Mouse (Mus musculus) kidney, postnatal 10 days (tissue): ENCODE measurements around the gene Hyal1.
A peak's percentile ranks its signal among the peaks of the same experiment; 100 is the strongest.
"Not testable (repeated sequence)": the region's sequence is repeated elsewhere in the genome, so short reads cannot be mapped to it uniquely, and the experiment has no call there.

ENCODE experiments used
- DNase-seq: peaks from one replicate; pipeline ENCODE4 v3.0.0; 2021; ENCODE audit warnings: mixed read lengths

Hyal1 gene

GRCm38 (mm10) chr9:107573774-107574173 is 3.0 kb upstream of the Hyal1 start:
- DNase-seq: not testable (repeated sequence)

- DNase-seq: peak; percentile 25
Measured at GRCm38 (mm10) chr9:107575579-107576356, 959 bp upstream of the Hyal1 start.

- DNase-seq: peak; percentile 36
Measured at GRCm38 (mm10) chr9:107577871-107578270, 1.1 kb downstream of the Hyal1 start.

GRCm38 (mm10) chr9:107578587-107578986 is 1.9 kb downstream of the Hyal1 start, which contains the start of gene Naa80:
Naa80 (plus strand) TSS chr9:107578887.
- DNase-seq: no peak

- DNase-seq: no peak
Measured at GRCm38 (mm10) chr9:107579023-107579900, 2.5 kb downstream of the Hyal1 start.

- DNase-seq: peak; percentile 94
Measured at GRCm38 (mm10) chr9:107580501-107581317, 4.0 kb downstream of the Hyal1 start, which contains the start of gene Hyal3. Hyal3 (plus strand) TSS chr9:107580818.

- DNase-seq: no peak
Measured at GRCm38 (mm10) chr9:107581584-107581983, 4.9 kb downstream of the Hyal1 start.

GRCm38 (mm10) chr9:107582509-107583062 is 5.9 kb downstream of the Hyal1 start:
- DNase-seq: peak; percentile 29

- DNase-seq: no peak
Measured at GRCm38 (mm10) chr9:107583174-107583573, 6.4 kb downstream of the Hyal1 start.

- no peak for DNase-seq
Measured at GRCm38 (mm10) chr9:107586504-107586903, 9.8 kb downstream of the Hyal1 start.

GRCm38 (mm10) chr9:107586974-107587832 is 10.5 kb downstream of the Hyal1 start, which contains the start of gene Ifrd2:
Ifrd2 (plus strand) TSS chr9:107587642.
- DNase-seq: peak; percentile 98

- DNase-seq: peak; percentile 71
Measured at GRCm38 (mm10) chr9:107587833-107588639, 11.3 kb downstream of the Hyal1 start.

GRCm38 (mm10) chr9:107590058-107590772 is 13.5 kb downstream of the Hyal1 start:
- DNase-seq: peak; percentile 55

GRCm38 (mm10) chr9:107590773-107591060 is 14.0 kb downstream of the Hyal1 start:
- DNase-seq: no peak

- DNase-seq: no peak
Measured at GRCm38 (mm10) chr9:107593101-107593976, 16.6 kb downstream of the Hyal1 start.

- no peak for DNase-seq
Measured at GRCm38 (mm10) chr9:107594281-107595062, 17.7 kb downstream of the Hyal1 start.

GRCm38 (mm10) chr9:107596619-107597569 is 20.2 kb downstream of the Hyal1 start:
- peak; percentile 41 for DNase-seq
